Mouse (Mus musculus): Measurements from ENCODE around the gene Top3a. TPM values are rescaled to one million over a fixed set of nuclear protein-coding genes. Genes with fewer than 3 reads are reported as not detected.

Top3a gene
- 10 to 100 TPM; 24.8 to 32.8 TPM for total RNA-seq (2023)

GRCm38 (mm10) chr11:60776829-60777740, at the start of gene Top3a, which contains the start of gene Smcr8:
TSS of gene Top3a (minus strand) at chr11:60777365.
TSS of gene Smcr8 (plus strand) at chr11:60777524.

DNA sequence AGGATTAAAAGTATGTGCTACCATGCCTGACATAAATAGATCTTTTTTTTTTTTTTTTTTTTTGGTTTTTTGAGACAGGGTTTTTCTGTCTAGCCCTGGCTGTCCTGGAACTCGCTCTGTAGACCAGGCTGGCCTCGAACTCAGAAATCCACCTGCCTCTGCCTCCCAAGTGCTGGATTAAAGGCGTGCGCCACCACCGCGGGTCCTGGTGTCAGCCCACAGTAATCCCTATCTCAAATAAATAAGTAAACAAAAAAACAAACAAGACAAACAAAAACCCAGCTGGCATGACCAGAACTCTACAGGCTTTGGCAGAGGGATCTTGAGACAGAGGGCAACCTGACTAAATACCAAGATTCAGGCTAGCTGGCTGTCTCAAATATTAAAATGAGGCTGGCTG, 34.5 kb upstream of the Top3a start, which contains the start of gene Shmt1:
Shmt1 (minus strand) TSS at position 101 of the 400 bp plus-strand sequence.

DNA sequence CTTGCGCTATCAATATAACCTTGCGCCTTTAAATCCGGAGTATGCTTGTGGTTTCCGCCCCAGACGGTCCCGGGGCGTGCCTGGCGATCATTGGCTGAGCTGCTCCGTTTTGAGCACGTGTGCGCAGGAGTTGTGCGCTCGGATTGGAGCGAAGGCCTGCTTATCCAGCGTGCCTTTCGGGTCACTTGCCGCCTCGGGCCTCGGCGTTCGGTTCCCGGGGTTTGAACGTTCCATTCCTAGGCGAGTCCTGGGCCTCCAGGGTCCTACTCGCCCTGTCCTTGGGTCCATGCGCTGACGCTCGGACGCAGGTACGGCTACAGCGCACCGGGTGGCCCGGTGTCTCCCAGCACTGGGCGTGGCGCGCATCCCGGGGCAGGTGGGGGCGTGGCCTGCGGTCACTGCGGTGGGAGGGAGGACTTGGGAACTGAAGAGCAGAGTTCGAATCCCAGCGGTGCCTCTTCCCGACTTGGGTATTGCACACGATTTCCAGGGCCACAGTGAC, 48.9 kb downstream of the Top3a start, which contains the start of gene Mief2:
Mief2 (plus strand) TSS at position 139 of the 502 bp plus-strand sequence.

DNA sequence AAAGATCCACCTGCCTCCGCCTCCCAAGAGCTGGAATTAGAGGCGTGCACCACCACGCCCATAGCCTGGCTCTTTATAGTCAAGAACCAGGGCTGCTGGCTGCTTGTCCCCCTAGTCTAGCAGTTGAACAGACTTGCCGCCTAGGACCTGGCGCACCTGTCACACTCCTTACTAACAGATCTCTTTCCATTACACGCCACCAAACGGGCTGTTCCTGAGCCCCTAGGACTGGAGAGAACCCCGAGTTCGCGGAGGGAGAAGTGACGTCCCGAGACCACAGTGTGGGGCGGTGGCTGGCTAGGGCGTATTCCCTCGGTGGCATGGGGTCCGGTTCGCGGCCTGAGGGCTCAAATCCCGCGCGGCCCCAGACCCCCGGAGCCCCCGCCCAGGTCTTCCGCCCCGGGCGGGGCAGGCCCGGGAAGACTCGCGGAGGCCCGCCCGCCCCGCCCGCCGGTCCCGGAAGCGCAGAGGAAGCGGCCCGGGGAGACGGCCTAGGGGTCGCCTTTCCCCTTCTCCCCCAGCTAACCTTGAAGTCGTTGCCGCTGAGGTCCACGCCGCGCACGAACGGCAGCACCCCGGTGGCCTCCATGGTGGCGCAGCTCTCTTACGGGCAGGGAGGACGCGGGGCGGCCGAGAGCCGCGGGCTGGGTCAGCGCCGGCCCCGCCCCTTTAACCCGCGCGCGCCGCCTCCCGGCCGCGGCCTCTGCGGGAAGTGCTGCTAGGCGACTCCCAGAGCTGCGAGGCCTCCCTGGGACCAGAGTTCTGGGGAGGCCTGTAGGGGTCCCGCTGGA, 50.4 kb downstream of the Top3a start, which contains the start of gene Flii:
Flii (minus strand) TSS at position 663 of the 791 bp plus-strand sequence.

GRCm38 (mm10) chr11:60699524-60700075, 77.6 kb downstream of the Top3a start, which contains the start of gene Llgl1:
TSS of gene Llgl1 (plus strand) at chr11:60699723.

Other genes with a start within 250 kb of the Top3a start
- gene Alkbh5, start 241.0 kb downstream of the Top3a start, total RNA-seq (2023): 10 to 100 TPM; 66.8 to 76.7 TPM
- gene Llgl1, start 77.6 kb downstream of the Top3a start, total RNA-seq (2023): 10 to 100 TPM; 32.8 to 38.4 TPM
- 100 to 1,000 TPM; 220 to 235 TPM for gene Flii, start 50.1 kb downstream of the Top3a start, total RNA-seq (2023)
- gene Mief2, start 49.0 kb downstream of the Top3a start, total RNA-seq (2023): 1 to 10 TPM; 7.4 to 9.9 TPM
- gene Smcr8, start 159 bp upstream of the Top3a start, total RNA-seq (2023): 10 to 100 TPM; 94.3 to 96.8 TPM
- 1 to 10 TPM; 5.1 to 9.1 TPM for gene Shmt1, start 34.4 kb upstream of the Top3a start, total RNA-seq (2023)
- gene Dhrs7b, start 53.3 kb upstream of the Top3a start, total RNA-seq (2023): 10 to 100 TPM; 13.4 to 17.6 TPM
- gene Tmem11, start 101.9 kb upstream of the Top3a start, total RNA-seq (2023): 10 to 100 TPM; 22.7 to 23.6 TPM
- 10 to 100 TPM; 22.6 to 25.7 TPM for gene Natd1, start 137.4 kb upstream of the Top3a start, total RNA-seq (2023)
- 10 to 100 TPM; 32.4 to 38.2 TPM for gene Map2k3, start 154.7 kb upstream of the Top3a start, total RNA-seq (2023)
- gene Kcnj12, start 245.2 kb upstream of the Top3a start, total RNA-seq (2023): not detected

Data from B cell, adult 67 days (primary cell).